Mouse (Mus musculus): ENCODE data around the gene Sema4g. TPM values are rescaled to one million over a fixed set of nuclear protein-coding genes. Genes with fewer than 3 reads are reported as not detected.

Sema4g gene
- polyA plus RNA-seq, 1 experiment from 2014 or later, result 13.7 TPM

- ATAC-seq, result peak; percentile 92
- H3K27ac ChIP-seq, result peak within 1 kb of the TSS; percentile 71
- H3K27me3 ChIP-seq (replicated peaks), result no peaks in the 10 kb centered on the region
- under 1% methylated on average over 82 of the region's 82 CpGs for WGBS
- peak within 1 kb of the TSS; percentile 83 for H3K9ac ChIP-seq
- peaks cover 19% of the 10 kb centered on the region for H3K36me3 ChIP-seq
- H3K9me3 ChIP-seq, result no peaks in the 10 kb centered on the region
- H3K4me2 ChIP-seq (replicated peaks), result peak within 1 kb of the TSS; percentile 85
- peaks cover 19% of the 10 kb centered on the region for H3K4me1 ChIP-seq (replicated peaks)
- H3K4me3 ChIP-seq (replicated peaks), result peak within 1 kb of the TSS; percentile 95
Observed at GRCm38 (mm10) chr19:45005957-45006712, 17.2 kb downstream of the Sema4g start, which contains the start of gene Mrpl43. Gene Mrpl43 (minus strand): TSS chr19:45006442.

- Histone ChIP-seq H3K4me3 (replicated peaks) (peak overlapping the region; percentile 95), H3K27ac (peak overlapping the region; percentile 71), H3K9me3 (no peaks in the 10 kb centered on the region), H3K4me1 (replicated peaks) (peaks cover 19% of the 10 kb centered on the region), H3K9ac (peak overlapping the region; percentile 83), H3K36me3 (peaks cover 19% of the 10 kb centered on the region), H3K27me3 (replicated peaks) (no peaks in the 10 kb centered on the region), H3K4me2 (replicated peaks) (peak overlapping the region; percentile 85)
- ATAC-seq, result no peak
- WGBS, result 26% methylated on average over 17 of the region's 17 CpGs
Observed at GRCm38 (mm10) chr19:45007021-45007420, 18.1 kb downstream of the Sema4g start.

- Histone ChIP-seq H3K27me3 (replicated peaks) (no peaks in the 10 kb centered on the region), H3K36me3 (peaks cover 22% of the 10 kb centered on the region), H3K9me3 (no peaks in the 10 kb centered on the region), H3K4me3 (replicated peaks) (peak overlapping the region; percentile 95), H3K27ac (no peak overlapping the region), H3K4me1 (replicated peaks) (peaks cover 19% of the 10 kb centered on the region), H3K4me2 (replicated peaks) (peak overlapping the region; percentile 85), H3K9ac (peak overlapping the region; percentile 83)
- no peak for ATAC-seq
- WGBS, result 86% methylated on average over 20 of the region's 20 CpGs
Observed at GRCm38 (mm10) chr19:45007425-45008191, 18.7 kb downstream of the Sema4g start.

GRCm38 (mm10) chr19:45010646-45011045, 21.7 kb downstream of the Sema4g start:
- no peak overlapping the region for H3K4me2 ChIP-seq (replicated peaks)
- no peak overlapping the region for H3K27ac ChIP-seq
- 90% methylated on average over 4 of the region's 4 CpGs for WGBS
- peaks cover 27% of the 10 kb centered on the region for H3K4me1 ChIP-seq (replicated peaks)
- no peak overlapping the region for H3K4me3 ChIP-seq (replicated peaks)
- H3K9ac ChIP-seq, result no peak overlapping the region
- H3K27me3 ChIP-seq (replicated peaks), result no peaks in the 10 kb centered on the region
- H3K36me3 ChIP-seq, result peaks cover 19% of the 10 kb centered on the region
- no peaks in the 10 kb centered on the region for H3K9me3 ChIP-seq
- no peak for ATAC-seq

GRCm38 (mm10) chr19:45012219-45012618, 23.3 kb downstream of the Sema4g start:
- ATAC-seq, result no peak
- H3K9ac ChIP-seq, result 0 out of 2 replicates have a peak overlapping the region, but pooled peaks have one; percentile 15
- peak overlapping the region; percentile 34; the same call in 1 of the 2 replicates for H3K27ac ChIP-seq
- H3K4me1 ChIP-seq (replicated peaks), result peaks cover 23% of the 10 kb centered on the region
- H3K4me2 ChIP-seq (replicated peaks), result no peak overlapping the region
- no peaks in the 10 kb centered on the region for H3K9me3 ChIP-seq
- H3K4me3 ChIP-seq (replicated peaks), result no peak overlapping the region
- WGBS, result 86% methylated on average over 8 of the region's 8 CpGs
- peaks cover 19% of the 10 kb centered on the region for H3K36me3 ChIP-seq
- H3K27me3 ChIP-seq (replicated peaks), result no peaks in the 10 kb centered on the region

- Histone ChIP-seq H3K36me3 (peaks cover 19% of the 10 kb centered on the region), H3K9ac (0 out of 2 replicates have a peak overlapping the region, but pooled peaks have one; percentile 15), H3K27ac (peak overlapping the region; percentile 99; the same call in 1 of the 2 replicates), H3K4me2 (replicated peaks) (no peak overlapping the region), H3K4me1 (replicated peaks) (peaks cover 19% of the 10 kb centered on the region), H3K4me3 (replicated peaks) (no peak overlapping the region), H3K27me3 (replicated peaks) (no peaks in the 10 kb centered on the region), H3K9me3 (no peaks in the 10 kb centered on the region)
- no peak for ATAC-seq
- WGBS, result 31% methylated on average over 6 of the region's 6 CpGs
Observed at GRCm38 (mm10) chr19:45012636-45013035, 23.7 kb downstream of the Sema4g start.

- peak overlapping the region; percentile 99 for H3K27ac ChIP-seq
- 46% methylated on average over 6 of the region's 6 CpGs for WGBS
- peak overlapping the region; percentile 5; the same call in 1 of the 2 replicates for H3K4me3 ChIP-seq (replicated peaks)
- no peaks in the 10 kb centered on the region for H3K27me3 ChIP-seq (replicated peaks)
- H3K9me3 ChIP-seq, result no peaks in the 10 kb centered on the region
- H3K36me3 ChIP-seq, result peaks cover 19% of the 10 kb centered on the region
- no peak overlapping the region; the same call in 1 of the 2 replicates for H3K9ac ChIP-seq
- no peak for ATAC-seq
- peaks cover 15% of the 10 kb centered on the region for H3K4me1 ChIP-seq (replicated peaks)
- peak overlapping the region; percentile 83 for H3K4me2 ChIP-seq (replicated peaks)
Observed at GRCm38 (mm10) chr19:45013581-45014225, 24.8 kb downstream of the Sema4g start.

GRCm38 (mm10) chr19:45014335-45014971, 25.6 kb downstream of the Sema4g start, which contains the start of gene Lzts2:
Gene Lzts2 (plus strand): TSS chr19:45014414.
- peak within 1 kb of the TSS; percentile 99 for H3K27ac ChIP-seq
- 10% methylated on average over 10 of the region's 10 CpGs for WGBS
- H3K4me1 ChIP-seq (replicated peaks), result peaks cover 22% of the 10 kb centered on the region
- no peaks in the 10 kb centered on the region for H3K27me3 ChIP-seq (replicated peaks)
- H3K4me2 ChIP-seq (replicated peaks), result peak within 1 kb of the TSS; percentile 83
- no peaks in the 10 kb centered on the region for H3K9me3 ChIP-seq
- peak within 1 kb of the TSS; percentile 76 for H3K9ac ChIP-seq
- peaks cover 19% of the 10 kb centered on the region for H3K36me3 ChIP-seq
- peak; percentile 63 for ATAC-seq
- H3K4me3 ChIP-seq (replicated peaks), result peak within 1 kb of the TSS; percentile 63

GRCm38 (mm10) chr19:45014981-45015402, 26.1 kb downstream of the Sema4g start:
- ATAC-seq, result peak; percentile 36
- WGBS, result 0% methylated on average over 24 of the region's 25 CpGs
- H3K27me3 ChIP-seq (replicated peaks), result no peaks in the 10 kb centered on the region
- H3K4me3 ChIP-seq (replicated peaks), result peak overlapping the region; percentile 63
- no peaks in the 10 kb centered on the region for H3K9me3 ChIP-seq
- H3K27ac ChIP-seq, result peak overlapping the region; percentile 99
- peak overlapping the region; percentile 76 for H3K9ac ChIP-seq
- peak overlapping the region; percentile 83 for H3K4me2 ChIP-seq (replicated peaks)
- H3K36me3 ChIP-seq, result peaks cover 16% of the 10 kb centered on the region
- peaks cover 27% of the 10 kb centered on the region for H3K4me1 ChIP-seq (replicated peaks)

GRCm38 (mm10) chr19:45015518-45016281, 26.8 kb downstream of the Sema4g start:
- peak; percentile 6; the same call in 1 of the 2 replicates for ATAC-seq
- Histone ChIP-seq H3K9me3 (no peaks in the 10 kb centered on the region), H3K36me3 (peaks cover 9% of the 10 kb centered on the region), H3K4me2 (replicated peaks) (peak overlapping the region; percentile 83), H3K27ac (peak overlapping the region; percentile 99), H3K27me3 (replicated peaks) (no peaks in the 10 kb centered on the region), H3K9ac (peak overlapping the region; percentile 76), H3K4me1 (replicated peaks) (peaks cover 35% of the 10 kb centered on the region), H3K4me3 (replicated peaks) (peak overlapping the region; percentile 63)
- under 1% methylated on average over 34 of the region's 34 CpGs for WGBS
